10 mouse cellular contexts compared by ENCODE assay signal in the genomic region with DNA sequence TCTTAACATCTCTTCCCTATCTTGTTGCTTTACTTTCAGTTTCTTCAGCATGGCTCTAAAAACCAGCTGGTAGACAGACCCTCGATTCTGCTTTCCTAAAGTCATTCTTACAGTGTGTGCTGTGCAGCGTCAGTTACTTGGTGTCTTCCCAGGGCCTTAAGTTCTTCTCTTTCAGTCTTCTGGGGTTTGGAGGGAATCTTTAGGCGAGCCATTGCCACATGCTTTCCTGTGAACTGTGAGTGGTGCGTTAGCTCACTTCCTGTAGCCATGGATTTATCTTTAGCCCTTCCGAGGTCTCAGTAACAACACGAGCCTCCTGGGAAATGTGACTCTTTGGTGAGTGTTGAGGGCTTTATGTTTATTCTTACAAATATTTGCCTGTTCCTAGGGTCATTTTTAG.
DNase-seq lines count a peak whose midpoint lies in the region; ATAC-seq and TF ChIP-seq lines count a peak whose summit lies in the region.
"Had no signal": no experiment of that assay in that cellular context is flagged by ENCODE, and none has a peak within 500 bp of the region (broad histone marks: within the 10 kb centered on the region; RNA-seq: fewer than 3 reads in every experiment).

No protein-coding gene starts in this region.

- no peaks in the 10 kb centered on the region for H3K9me3 ChIP-seq in lung, embryonic 14.5 days (ENCODE audit: low read depth, low read length)
- H3K9me3 ChIP-seq in hindbrain, embryonic 14.5 days (ENCODE audit: control insufficient read depth, low read length), result no peaks in the 10 kb centered on the region

- TF ChIP-seq CTCF in lung, embryonic 14.5 days (IDR thresholded peaks at IDR 0.05; ENCODE audit: low read depth), result no peak
- no peak for TF ChIP-seq CTCF in lung, adult 2 months (IDR thresholded peaks at IDR 0.05; ENCODE audit: insufficient read depth, low read length)

- no peak overlapping the region for H3K9ac ChIP-seq in lung, embryonic 14.5 days
- H3K9ac ChIP-seq in hindbrain, embryonic 14.5 days, result no peak overlapping the region

- no peak for ATAC-seq in lung, embryonic 14.5 days (ENCODE audit: insufficient read depth)
- ATAC-seq in inflammation-experienced regulatory T-cells, adult 6 months, result peak; percentile 53
- no peak for ATAC-seq in hindbrain, embryonic 14.5 days (ENCODE audit: low FRiP score)

- H3K27ac ChIP-seq in lung, embryonic 14.5 days (ENCODE audit: low read depth), result peak overlapping the region; percentile 75
- H3K27ac ChIP-seq in hindbrain, embryonic 14.5 days, result no peak overlapping the region

- no peaks in the 10 kb centered on the region for H3K27me3 ChIP-seq in lung, embryonic 14.5 days (ENCODE audit: insufficient read depth, low read length)
- H3K27me3 ChIP-seq in hindbrain, embryonic 14.5 days (ENCODE audit: control insufficient read depth, insufficient read depth, low read length), result no peaks in the 10 kb centered on the region

- H3K4me2 ChIP-seq in lung, embryonic 14.5 days, result no peak overlapping the region
- no peak overlapping the region for H3K4me2 ChIP-seq in hindbrain, embryonic 14.5 days (replicated peaks)

- H3K4me1 ChIP-seq in lung, embryonic 14.5 days (ENCODE audit: insufficient read depth), result no peaks in the 10 kb centered on the region
- peaks cover 5% of the 10 kb centered on the region for H3K4me1 ChIP-seq in lung, adult 2 months (ENCODE audit: control insufficient read depth, insufficient read depth, low read length)
- no peaks in the 10 kb centered on the region for H3K4me1 ChIP-seq in hindbrain, embryonic 14.5 days (replicated peaks; ENCODE audit: control insufficient read depth, insufficient read depth, low read length)

- TF ChIP-seq POLR2A in lung, adult 2 months (IDR thresholded peaks at IDR 0.05; ENCODE audit: borderline replicate concordance, extremely low read depth, low read depth, low read length), result no peak

- 47% methylated on average over 6 of the region's 6 CpGs for WGBS in lung, embryonic 14.5 days
- WGBS in lung, adult 2 months, result 21% methylated on average over 6 of the region's 6 CpGs
- WGBS in hindbrain, embryonic 14.5 days, result 83% methylated on average over 6 of the region's 6 CpGs

- H3K36me3 ChIP-seq in lung, embryonic 14.5 days (ENCODE audit: insufficient read depth), result no peaks in the 10 kb centered on the region; the same call in 1 of the 2 replicates
- H3K36me3 ChIP-seq in hindbrain, embryonic 14.5 days (replicated peaks; ENCODE audit: control insufficient read depth, insufficient read depth), result no peaks in the 10 kb centered on the region; the same call in 1 of the 2 replicates

- peak; percentile 43 for DNase-seq in lung, embryonic 14.5 days
- no peak for DNase-seq in lung, adult 2 months
- DNase-seq in T-cell, adult 2 months (ENCODE audit: low spot score), result peak; percentile 31
- peak; percentile 9 to 24 for DNase-seq in natural killer cell, adult 2 months (ENCODE audit: low spot score in 2 of 2)
- DNase-seq in spleen, postnatal 4 days (ENCODE audit: low spot score in 2 of 2), result no peak
- no peak for DNase-seq in hindbrain, embryonic 14.5 days (ENCODE audit: low spot score)
- no peak for DNase-seq in thymus, postnatal 25 days
- DNase-seq: cerebellum, adult 11-12 months; kidney, adult 11 months had no signal

- H3K4me3 ChIP-seq in lung, embryonic 14.5 days (ENCODE audit: low read depth, low read length), result no peak overlapping the region
- no peak overlapping the region for H3K4me3 ChIP-seq in lung, adult 2 months (replicated peaks; ENCODE audit: extremely low read depth, low read depth, low read length)
- H3K4me3 ChIP-seq in hindbrain, embryonic 14.5 days (replicated peaks; ENCODE audit: low read length), result no peak overlapping the region

Comparison
In these comparisons a context has a peak if more than half of its experiments do, and no peak if none do; other contexts are left out.
1. DNase-seq: peak in lung, embryonic 14.5 days (single experiment), T-cell, adult 2 months (single experiment) and natural killer cell, adult 2 months (2 of 2); none in lung, adult 2 months (single experiment), spleen, postnatal 4 days (0 of 2), hindbrain, embryonic 14.5 days (single experiment) and thymus, postnatal 25 days (single experiment).